Mouse (Mus musculus) B cell, adult 2 months (primary cell): ENCODE measurements around the gene Vmn1r23.
"Not testable (repeated sequence)": the region's sequence is repeated elsewhere in the genome, so short reads cannot be mapped to it uniquely, and the experiment has no call there.

ENCODE experiments used
- DNase-seq, 2 experiments: peaks; one replicate each; pipeline ENCODE4 v3.0.0; 2022

Vmn1r23 gene

DNA sequence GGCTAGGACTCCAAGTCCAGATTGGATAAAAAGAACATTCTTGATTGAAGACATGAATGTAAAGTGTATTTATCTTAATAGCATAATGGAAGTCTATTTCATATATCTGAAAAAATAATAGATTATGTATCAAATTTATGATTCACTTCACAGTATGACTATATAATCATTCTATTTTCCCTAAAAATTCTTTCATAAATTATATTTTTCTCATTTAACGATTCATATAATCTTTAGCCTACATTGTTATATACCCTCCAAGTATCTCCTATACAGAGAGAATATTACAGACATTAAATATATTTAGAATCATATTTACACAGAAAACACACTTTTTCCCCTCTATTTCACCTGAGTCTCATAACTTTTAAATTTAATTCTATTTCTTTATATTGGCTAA lies at the start of gene Vmn1r23:
Gene Vmn1r23, minus strand, starts transcription at position 101 of the 400 bp plus-strand sequence.
- DNase-seq, result no peak

DNA sequence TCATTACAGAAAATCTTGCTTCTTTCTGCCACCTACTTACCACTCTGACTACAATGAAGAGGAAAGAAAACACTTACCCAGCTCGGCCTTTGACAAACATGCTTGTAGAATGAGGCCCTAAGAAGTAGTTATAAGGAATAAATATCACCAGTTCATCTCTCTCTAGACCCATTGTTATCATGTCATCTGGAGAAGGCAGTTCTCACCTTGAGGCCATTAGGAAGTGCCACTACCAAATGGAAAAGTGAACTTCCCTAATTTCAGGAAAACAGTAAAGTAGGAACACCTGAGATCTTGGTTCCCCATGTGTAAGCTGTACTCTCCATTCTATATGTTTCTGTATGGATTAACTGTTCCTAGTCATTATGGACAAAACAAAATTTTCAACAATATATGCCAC lies 34.8 kb upstream of the Vmn1r23 start, which contains the start of gene Vmn1r24:
Gene Vmn1r24, minus strand, starts transcription at position 101 of the 400 bp plus-strand sequence.
- DNase-seq, result not testable (repeated sequence)

DNA sequence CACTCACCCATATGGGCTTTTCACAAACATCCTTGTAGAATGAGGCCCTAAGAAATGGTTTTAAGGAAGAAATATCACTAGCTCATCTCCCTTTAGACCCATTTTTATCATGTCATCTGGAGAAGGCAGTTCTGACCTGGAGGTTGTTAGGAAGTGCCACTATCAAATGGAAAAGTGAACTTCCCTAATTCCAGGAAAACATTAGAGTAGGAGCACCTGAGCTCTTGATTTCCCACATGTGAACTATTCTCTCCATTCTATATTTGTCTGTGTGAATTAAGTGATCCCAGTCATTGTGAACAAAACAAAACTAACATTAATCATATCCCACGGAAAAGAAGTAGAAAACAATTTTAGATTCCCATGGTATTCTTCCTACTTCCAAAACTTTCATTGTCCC lies 18.7 kb downstream of the Vmn1r23 start, which contains the start of gene Vmn1r22:
Gene Vmn1r22, minus strand, starts transcription at position 101 of the 400 bp plus-strand sequence.
- no peak for DNase-seq
